Mouse (Mus musculus): ENCODE data around the gene Ppp1r21.

DNA sequence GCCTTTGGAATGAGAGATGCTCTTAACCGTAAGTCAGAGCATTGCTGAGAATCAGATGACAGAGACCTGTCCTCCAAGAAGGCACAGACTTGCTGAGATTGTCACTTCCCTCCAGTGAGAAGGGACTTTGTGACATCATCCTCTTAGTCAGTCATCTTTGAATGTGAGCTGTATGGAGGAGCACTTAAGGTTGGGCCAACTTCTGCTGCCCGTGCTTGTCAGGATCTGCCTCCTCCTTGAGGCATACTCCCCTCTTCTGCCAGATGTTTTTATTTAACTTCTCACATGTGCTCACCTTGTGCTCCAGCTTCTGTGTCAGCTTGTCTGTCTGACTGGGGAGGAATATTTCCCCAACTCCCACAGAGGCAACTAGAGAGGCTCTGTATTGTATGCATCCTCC, 81.1 kb downstream of the Ppp1r21 start:
- TF ChIP-seq CTCF (IDR thresholded peaks at IDR 0.05; ENCODE audit: control insufficient read depth, insufficient read depth, low read length), result no peak
- TF ChIP-seq POLR2A (IDR thresholded peaks at IDR 0.05; ENCODE audit: borderline replicate concordance, control insufficient read depth, low read depth, low read length), result no peak

Measured in bone marrow, adult 2 months (tissue).